Mouse (Mus musculus): ENCODE results near the gene Kdm8. TPM values are rescaled to one million over a fixed set of nuclear protein-coding genes. Genes with fewer than 3 reads are reported as not detected.

Kdm8 gene
- total RNA-seq, 2 experiments from 2014 or later = 3.7 to 3.9 TPM

- DNase-seq = no peak
- intact Hi-C loops (cut with DNase I) = no loop called here
Measured at GRCm38 (mm10) chr7:125451078-125451477, 6.6 kb downstream of the Kdm8 start.

- intact Hi-C loops (cut with DNase I) = no loop called here
- no peak for DNase-seq
Measured at GRCm38 (mm10) chr7:125453671-125454070, 9.2 kb downstream of the Kdm8 start.

- intact Hi-C loops (cut with DNase I) = no loop called here
- DNase-seq = no peak
Measured at GRCm38 (mm10) chr7:125462200-125462599, 17.7 kb downstream of the Kdm8 start.

- DNase-seq = peak; percentile 80 to 87
- intact Hi-C loops (cut with DNase I) = loop anchor here (1.0 kb wide), 1 partner anchor 111 kb away; no protein-coding TSS in a partner anchor
Measured at GRCm38 (mm10) chr7:125469937-125470336, 25.5 kb downstream of the Kdm8 start.

GRCm38 (mm10) chr7:125470901-125471300, 26.4 kb downstream of the Kdm8 start:
- DNase-seq = no peak
- intact Hi-C loops (cut with DNase I) = loop anchor here (1.0 kb wide), 1 partner anchor 110 kb away; no protein-coding TSS in a partner anchor

- intact Hi-C loops (cut with DNase I) = loop anchor here (1.0 to 2.0 kb wide), 3 partner anchors 17 to 167 kb away; partner anchors contain the start of gene Il4ra
- DNase-seq = peak; percentile 86 to 89
Measured at GRCm38 (mm10) chr7:125471991-125472741, 27.7 kb downstream of the Kdm8 start.

- intact Hi-C loops (cut with DNase I) = no loop called here
- no peak for DNase-seq
Measured at GRCm38 (mm10) chr7:125474535-125474934, 30.1 kb downstream of the Kdm8 start.

GRCm38 (mm10) chr7:125475601-125476251, 31.2 kb downstream of the Kdm8 start:
- intact Hi-C loops (cut with DNase I) = no loop called here
- DNase-seq = peak; percentile 74 to 76

GRCm38 (mm10) chr7:125478391-125478984, 34.0 kb downstream of the Kdm8 start:
- peak; percentile 63 to 68 for DNase-seq
- intact Hi-C loops (cut with DNase I) = no loop called here

GRCm38 (mm10) chr7:125480518-125480917, 36.0 kb downstream of the Kdm8 start:
- intact Hi-C loops (cut with DNase I) = no loop called here
- no peak for DNase-seq

- no peak for DNase-seq
- intact Hi-C loops (cut with DNase I) = no loop called here
Measured at GRCm38 (mm10) chr7:125482339-125482738, 37.9 kb downstream of the Kdm8 start.

GRCm38 (mm10) chr7:125482886-125483285, 38.4 kb downstream of the Kdm8 start:
- no peak for DNase-seq
- intact Hi-C loops (cut with DNase I) = no loop called here

- intact Hi-C loops (cut with DNase I) = no loop called here
- no peak for DNase-seq
Measured at GRCm38 (mm10) chr7:125484791-125485190, 40.3 kb downstream of the Kdm8 start.

GRCm38 (mm10) chr7:125486121-125486630, 41.7 kb downstream of the Kdm8 start:
- intact Hi-C loops (cut with DNase I) = no loop called here

GRCm38 (mm10) chr7:125487126-125487525, 42.6 kb downstream of the Kdm8 start:
- DNase-seq = no peak
- intact Hi-C loops (cut with DNase I) = no loop called here

More at GRCm38 (mm10) chr7:125486121-125486630, 41.7 kb downstream of the Kdm8 start:
- no peak for DNase-seq

- DNase-seq = no peak
- intact Hi-C loops (cut with DNase I) = loop anchor here (2.0 kb wide), 1 partner anchor 16 kb away; no protein-coding TSS in a partner anchor
Measured at GRCm38 (mm10) chr7:125488706-125489105, 44.2 kb downstream of the Kdm8 start.

GRCm38 (mm10) chr7:125489636-125490035, 45.2 kb downstream of the Kdm8 start:
- no peak for DNase-seq
- intact Hi-C loops (cut with DNase I) = loop anchor here (2.0 kb wide), 2 partner anchors 17 to 63 kb away; partner anchors contain the start of gene Il4ra

- intact Hi-C loops (cut with DNase I) = loop anchor here (2.0 kb wide), 1 partner anchor 62 kb away; the partner anchor contains the start of gene Il4ra
- DNase-seq = peak; percentile 97
Measured at GRCm38 (mm10) chr7:125490947-125491735, 46.7 kb downstream of the Kdm8 start, which contains the start of gene Nsmce1. TSS of gene Nsmce1 (minus strand) at chr7:125491596.

GRCm38 (mm10) chr7:125491760-125492159, 47.3 kb downstream of the Kdm8 start:
- intact Hi-C loops (cut with DNase I) = loop anchor here (2.0 kb wide), 1 partner anchor 61 kb away; the partner anchor contains the start of gene Il4ra
- DNase-seq = no peak

GRCm38 (mm10) chr7:125492551-125492950, 48.1 kb downstream of the Kdm8 start:
- intact Hi-C loops (cut with DNase I) = no loop called here
- DNase-seq = no peak
